Mouse (Mus musculus) ES-E14 (cell line): Measurements from ENCODE around the gene Tnrc18.
A peak's percentile ranks its signal among the peaks of the same experiment; 100 is the strongest.

Experiments used
- CHD2 ChIP-seq: IDR thresholded peaks from 2 replicates; pipeline ENCODE4 v1.6.1; 2014; ENCODE audit warnings: mild to moderate bottlenecking, low read depth, low read length, inconsistent platforms
- MAFK ChIP-seq: IDR thresholded peaks from 2 replicates; pipeline ENCODE4 v1.6.1; 2014; ENCODE audit warnings: mild to moderate bottlenecking, low read depth, low read length, inconsistent platforms; ENCODE audit not compliant: insufficient read depth
- ZC3H11A ChIP-seq: IDR thresholded peaks from 2 replicates; pipeline ENCODE4 v1.6.1; 2012; ENCODE audit warnings: low read depth, mild to moderate bottlenecking, inconsistent platforms, low read length, borderline replicate concordance

DNA sequence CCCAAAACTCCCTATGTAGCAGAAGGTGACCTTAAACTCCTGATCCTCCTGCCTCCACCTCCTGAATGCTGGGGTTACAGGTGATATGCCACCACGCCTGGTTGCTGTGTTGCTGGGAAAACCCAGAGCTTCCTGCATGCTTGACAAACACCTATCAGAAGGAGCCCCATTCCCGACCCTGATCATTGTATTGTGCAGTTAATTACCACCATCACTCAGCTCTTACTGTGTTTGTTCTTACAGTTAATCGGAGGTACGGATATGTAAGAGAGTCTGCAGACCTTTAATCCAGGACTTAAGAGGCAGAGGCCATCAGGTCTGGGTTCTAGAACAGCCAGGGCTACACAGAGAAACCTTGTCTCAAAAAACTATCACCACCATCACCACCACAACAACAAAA lies 18.2 kb downstream of the Tnrc18 start:
- TF ChIP-seq ZC3H11A (no peak), MAFK (0 out of 2 replicates have a peak, but pooled peaks have one; percentile 16), CHD2 (no peak; the same call in 1 of the 2 replicates)
